In genomic region chrX:50620909-50621308, GRCm38 (mm10) we compare ENCODE assay signal across 16 mouse cellular contexts.
DNase-seq lines count a peak whose midpoint lies in the region; ATAC-seq and TF ChIP-seq lines count a peak whose summit lies in the region.
"Had no signal": no experiment of that assay in that cellular context is flagged by ENCODE, and none has a peak within 500 bp of the region (broad histone marks: within the 10 kb centered on the region; RNA-seq: fewer than 3 reads in every experiment).

No protein-coding gene starts in this region.

- H3K36me3 ChIP-seq in heart, postnatal 0 days (replicated peaks; ENCODE audit: control insufficient read depth, insufficient read depth, low read length): peaks cover 3% of the 10 kb centered on the region; the same call in 1 of the 2 replicates
- H3K36me3 ChIP-seq in lung, embryonic 14.5 days (ENCODE audit: insufficient read depth): peaks cover 6% of the 10 kb centered on the region; the same call in 1 of the 2 replicates
- peaks cover 4 to 10% of the 10 kb centered on the region in 2 experiments for H3K36me3 ChIP-seq in CH12.LX (replicated peaks in 1 of 2; ENCODE audit: control insufficient read depth in 1 of 2, insufficient read depth in 1 of 2, low read length in 1 of 2)
- peaks cover 48% of the 10 kb centered on the region for H3K36me3 ChIP-seq in limb, embryonic 10.5 days
- H3K36me3 ChIP-seq: hindbrain, embryonic 15.5 days; limb, embryonic 15.5 days; stomach, embryonic 15.5 days had no signal

- H3K4me2 ChIP-seq in heart, postnatal 0 days (ENCODE audit: low read depth, low read length): no peak overlapping the region
- H3K4me2 ChIP-seq in lung, embryonic 14.5 days: no peak overlapping the region
- peak overlapping the region; percentile 87; the same call in 1 of the 2 replicates for H3K4me2 ChIP-seq in CH12.LX (ENCODE audit: insufficient read depth, low read depth, poor library complexity, severe bottlenecking)
- H3K4me2 ChIP-seq: embryonic facial prominence, embryonic 13.5 days; hindbrain, embryonic 15.5 days; limb, embryonic 15.5 days; stomach, embryonic 15.5 days had no signal

- H3K9me3 ChIP-seq in heart, postnatal 0 days (replicated peaks; ENCODE audit: control insufficient read depth, low read length): no peaks in the 10 kb centered on the region
- H3K9me3 ChIP-seq in lung, embryonic 14.5 days (ENCODE audit: low read depth, low read length): no peaks in the 10 kb centered on the region
- no peaks in the 10 kb centered on the region for H3K9me3 ChIP-seq in CH12.LX (replicated peaks; ENCODE audit: low read length)
- no peaks in the 10 kb centered on the region for H3K9me3 ChIP-seq in limb, embryonic 10.5 days (replicated peaks)
- H3K9me3 ChIP-seq: embryonic facial prominence, embryonic 13.5 days; hindbrain, embryonic 15.5 days; limb, embryonic 15.5 days; stomach, embryonic 15.5 days had no signal

- CTCF ChIA-PET in Patski (lab: Charles Lee): interaction anchor here (1.1 to 2.1 kb wide), 7 partner anchors 9 to 49 kb away, joined by 3 to 11 read pairs (median 6); no protein-coding TSS in a partner anchor

- H3K27me3 ChIP-seq in heart, postnatal 0 days (ENCODE audit: control insufficient read depth, insufficient read depth, low read length): no peaks in the 10 kb centered on the region
- no peaks in the 10 kb centered on the region for H3K27me3 ChIP-seq in lung, embryonic 14.5 days (ENCODE audit: insufficient read depth, low read length)
- H3K27me3 ChIP-seq in CH12.LX (replicated peaks) (no peaks in the 10 kb centered on the region), Patski (no peaks in the 10 kb centered on the region)
- no peaks in the 10 kb centered on the region for H3K27me3 ChIP-seq in limb, embryonic 10.5 days (ENCODE audit: low read depth, poor library complexity, severe bottlenecking)
- H3K27me3 ChIP-seq: embryonic facial prominence, embryonic 13.5 days; hindbrain, embryonic 15.5 days; limb, embryonic 15.5 days; stomach, embryonic 15.5 days had no signal

- no peak overlapping the region for H3K4me3 ChIP-seq in heart, postnatal 0 days (ENCODE audit: low read depth, low read length)
- H3K4me3 ChIP-seq in lung, embryonic 14.5 days (ENCODE audit: low read depth, low read length): no peak overlapping the region
- H3K4me3 ChIP-seq in lung, adult 2 months (replicated peaks; ENCODE audit: extremely low read depth, low read depth, low read length): no peak overlapping the region
- peak overlapping the region in 1 of 3 experiments; percentile 3 for H3K4me3 ChIP-seq in CH12.LX (replicated peaks in 1 of 3; ENCODE audit: low read depth in 2 of 3, low read length in 2 of 3, poor library complexity in 1 of 3)
- H3K4me3 ChIP-seq in limb, embryonic 10.5 days: no peak overlapping the region
- H3K4me3 ChIP-seq: embryonic facial prominence, embryonic 13.5 days; hindbrain, embryonic 15.5 days; limb, embryonic 15.5 days; stomach, embryonic 15.5 days had no signal

- DNase-seq in heart, postnatal 0 days (ENCODE audit: low spot score): no peak
- DNase-seq in heart, adult 8-10 months (ENCODE audit: low spot score): no peak
- DNase-seq in lung, embryonic 14.5 days: peak; percentile 63
- no peak for DNase-seq in lung, adult 2 months
- peak; percentile 81 for DNase-seq in CH12.LX (ENCODE audit: extremely low read depth)
- DNase-seq in Patski (ENCODE audit: low read depth, low spot score): no peak
- DNase-seq in limb, embryonic 10.5 days (ENCODE audit: low spot score): no peak
- DNase-seq: kidney, postnatal 10 days; layer of hippocampus, postnatal 36 days; right cerebral cortex, postnatal 4 days; thymus, postnatal 4 days had no signal

- dilution Hi-C loops in CH12.LX (cut with MboI; ENCODE audit: extremely low pct_ligation_motif_present, extremely low pct_unique_long_range_greater_than_20kb, low sequenced_read_pairs): no loop called here

- WGBS in heart, postnatal 0 days: 73% methylated on average over 8 of the region's 8 CpGs
- WGBS in lung, embryonic 14.5 days: 79% methylated on average over 8 of the region's 8 CpGs
- WGBS in lung, adult 2 months: 45% methylated on average over 8 of the region's 8 CpGs
- 79% methylated on average over 8 of the region's 8 CpGs for WGBS in limb, embryonic 10.5 days

- H3K9ac ChIP-seq in heart, postnatal 0 days (replicated peaks; ENCODE audit: low read depth, low read length): no peak overlapping the region
- no peak overlapping the region for H3K9ac ChIP-seq in lung, embryonic 14.5 days
- peak overlapping the region; percentile 80; the same call in 1 of the 2 replicates for H3K9ac ChIP-seq in CH12.LX (ENCODE audit: insufficient read depth, low read depth)
- H3K9ac ChIP-seq: embryonic facial prominence, embryonic 13.5 days; hindbrain, embryonic 15.5 days; limb, embryonic 15.5 days; stomach, embryonic 15.5 days had no signal

- TF ChIP-seq RAD21 in CH12.LX (IDR thresholded peaks at IDR 0.05; ENCODE audit: low read depth, low read length): peak; percentile 59

- no peak for TF ChIP-seq EP300 in heart, postnatal 0 days (IDR thresholded peaks at IDR 0.05; ENCODE audit: low read depth)
- TF ChIP-seq EP300 in CH12.LX (IDR thresholded peaks at IDR 0.05; ENCODE audit: low read length): no peak

- ATAC-seq in heart, postnatal 0 days (ENCODE audit: insufficient read depth, low read depth): no peak
- ATAC-seq in lung, embryonic 14.5 days (ENCODE audit: insufficient read depth): no peak
- ATAC-seq in Patski: no peak
- ATAC-seq: forebrain, embryonic 14.5 days had no signal

- TF ChIP-seq CTCF in heart, postnatal 0 days (IDR thresholded peaks at IDR 0.05; ENCODE audit: low read depth): peak; percentile 29
- no peak for TF ChIP-seq CTCF in lung, embryonic 14.5 days (IDR thresholded peaks at IDR 0.05; ENCODE audit: low read depth)
- no peak for TF ChIP-seq CTCF in lung, adult 2 months (IDR thresholded peaks at IDR 0.05; ENCODE audit: insufficient read depth, low read length)
- TF ChIP-seq CTCF in CH12.LX (conservative IDR thresholded peaks at IDR 0.05 in 1 of 2, IDR thresholded peaks at IDR 0.05 in 1 of 2; ENCODE audit: low read depth in 2 of 2, low read length in 2 of 2) (peak in 1 of 2 experiments; percentile 62; a peak in 2 of 4 replicates), Patski (IDR thresholded peaks at IDR 0.05) (peak; percentile 35)

- no peaks in the 10 kb centered on the region for H3K4me1 ChIP-seq in heart, postnatal 0 days (ENCODE audit: control insufficient read depth, insufficient read depth)
- no peaks in the 10 kb centered on the region for H3K4me1 ChIP-seq in lung, embryonic 14.5 days (ENCODE audit: insufficient read depth)
- no peaks in the 10 kb centered on the region for H3K4me1 ChIP-seq in lung, adult 2 months (ENCODE audit: control insufficient read depth, insufficient read depth, low read length)
- H3K4me1 ChIP-seq in CH12.LX (ENCODE audit: control insufficient read depth in 1 of 2, insufficient read depth in 2 of 2): peaks cover 0 to 14% of the 10 kb centered on the region in 2 experiments; a peak in 2 of 4 replicates
- H3K4me1 ChIP-seq in limb, embryonic 10.5 days: no peaks in the 10 kb centered on the region
- H3K4me1 ChIP-seq: embryonic facial prominence, embryonic 13.5 days; hindbrain, embryonic 15.5 days; limb, embryonic 15.5 days; stomach, embryonic 15.5 days had no signal

- H3K27ac ChIP-seq in heart, postnatal 0 days (ENCODE audit: low read depth): no peak overlapping the region
- H3K27ac ChIP-seq in lung, embryonic 14.5 days (ENCODE audit: low read depth): no peak overlapping the region
- peak overlapping the region; percentile 98 for H3K27ac ChIP-seq in CH12.LX (ENCODE audit: insufficient read depth, low read depth)
- H3K27ac ChIP-seq in limb, embryonic 10.5 days: no peak overlapping the region
- H3K27ac ChIP-seq: embryonic facial prominence, embryonic 13.5 days; hindbrain, embryonic 15.5 days; limb, embryonic 15.5 days had no signal

- in situ Hi-C loops in CH12.LX (cut with MboI; ENCODE audit: low pct_ligation_motif_present, low pct_unique_long_range_greater_than_20kb, low sequenced_read_pairs) (no loop called here), Patski (cut with MboI; ENCODE audit: low pct_unique_long_range_greater_than_20kb) (no loop called here)

- POLR2A ChIA-PET in Patski (lab: Charles Lee): no interaction called here

- TF ChIP-seq POLR2A in lung, adult 2 months (IDR thresholded peaks at IDR 0.05; ENCODE audit: borderline replicate concordance, extremely low read depth, low read depth, low read length): no peak
- no peak; the same call in 1 of the 2 replicates for TF ChIP-seq POLR2A in CH12.LX (IDR thresholded peaks at IDR 0.05; ENCODE audit: low read depth, low read length)

- H3K79me2 ChIP-seq in CH12.LX (replicated peaks; ENCODE audit: control insufficient read depth, extremely low read depth, insufficient read depth, poor library complexity, severe bottlenecking): no peaks in the 10 kb centered on the region

TF ChIP-seq in CH12.LX, 34 proteins besides CTCF, POLR2A, EP300 and RAD21:
- peak; percentile 16; the same call in 1 of the 2 replicates for TF ChIP-seq ZMIZ1 (IDR thresholded peaks at IDR 0.05; ENCODE audit: low read depth, low read length)
- no peak for TF ChIP-seq MYC (IDR thresholded peaks at IDR 0.05; ENCODE audit: low read depth, low read length)
- no peak for TF ChIP-seq JUND (conservative IDR thresholded peaks at IDR 0.05; ENCODE audit: low read depth, low read length)
- TF ChIP-seq ZC3H11A (IDR thresholded peaks at IDR 0.05; ENCODE audit: low read depth, low read length): no peak
- TF ChIP-seq MAZ (IDR thresholded peaks at IDR 0.05; ENCODE audit: low read depth, low read length): no peak
- TF ChIP-seq MEF2A (IDR thresholded peaks at IDR 0.05; ENCODE audit: borderline replicate concordance, low read depth, low read length): no peak
- no peak for TF ChIP-seq MAFK (IDR thresholded peaks at IDR 0.05; ENCODE audit: insufficient replicate concordance, low read length)
- TF ChIP-seq ZNF384 (IDR thresholded peaks at IDR 0.05; ENCODE audit: low read depth, low read length): peak; percentile 98
- TF ChIP-seq RCOR1 (conservative IDR thresholded peaks at IDR 0.05; ENCODE audit: low read depth, low read length): no peak
- TF ChIP-seq CHD2 (IDR thresholded peaks at IDR 0.05; ENCODE audit: low read length): no peak
- TF ChIP-seq USF1 (IDR thresholded peaks at IDR 0.05; ENCODE audit: low read depth, low read length): no peak
- TF ChIP-seq TBP (conservative IDR thresholded peaks at IDR 0.05; ENCODE audit: low read depth, low read length): peak; percentile 63; the same call in 1 of the 2 replicates
- TF ChIP-seq HCFC1 (IDR thresholded peaks at IDR 0.05; ENCODE audit: low read depth, low read length): peak; percentile 40; the same call in 1 of the 2 replicates
- TF ChIP-seq GABPA (IDR thresholded peaks at IDR 0.05; ENCODE audit: insufficient replicate concordance, low read depth, low read length): no peak
- no peak for TF ChIP-seq JUN (IDR thresholded peaks at IDR 0.05; ENCODE audit: insufficient read depth, low read depth, low read length)
- peak; percentile 74 for TF ChIP-seq IRF4 (IDR thresholded peaks at IDR 0.05; ENCODE audit: low read depth, low read length)
- no peak for TF ChIP-seq ZKSCAN1 (IDR thresholded peaks at IDR 0.05; ENCODE audit: borderline replicate concordance, low read depth, low read length)
- peak; percentile 90 for TF ChIP-seq ETS1 (conservative IDR thresholded peaks at IDR 0.05; ENCODE audit: low read depth, low read length)

Comparison
In these comparisons a context has a peak if more than half of its experiments do, and no peak if none do; other contexts are left out.
1. DNase-seq: peak in lung, embryonic 14.5 days (single experiment) and CH12.LX (single experiment); none in heart, postnatal 0 days (single experiment), heart, adult 8-10 months (single experiment), lung, adult 2 months (single experiment), Patski (single experiment) and limb, embryonic 10.5 days (single experiment).
2. CTCF ChIP-seq: peak in heart, postnatal 0 days (single experiment) and Patski (single experiment); none in lung, embryonic 14.5 days (single experiment) and lung, adult 2 months (single experiment).